Mouse (Mus musculus) layer of hippocampus, postnatal 36 days (tissue): ENCODE measurements around the gene Art4. TPM values are rescaled to one million over a fixed set of nuclear protein-coding genes. Genes with fewer than 3 reads are reported as not detected.

ENCODE experiments used
- DNase-seq, 2 experiments: peaks; one replicate each; pipeline ENCODE4 v3.0.0; 2022
- total RNA-seq, 2 experiments: library from RNA; stranded (reverse); gene quantifications; 2 replicates each; pipeline ENCODE4 v1.2.3; 2021

Art4 gene
- total RNA-seq, 2 experiments from 2014 or later = not detected

GRCm38 (mm10) chr6:136824987-136825386 is 32.5 kb downstream of the Art4 start:
- DNase-seq = no peak

- DNase-seq = no peak
These were observed 36.4 kb downstream of the Art4 start for GRCm38 (mm10) chr6:136821086-136821485.

DNA sequence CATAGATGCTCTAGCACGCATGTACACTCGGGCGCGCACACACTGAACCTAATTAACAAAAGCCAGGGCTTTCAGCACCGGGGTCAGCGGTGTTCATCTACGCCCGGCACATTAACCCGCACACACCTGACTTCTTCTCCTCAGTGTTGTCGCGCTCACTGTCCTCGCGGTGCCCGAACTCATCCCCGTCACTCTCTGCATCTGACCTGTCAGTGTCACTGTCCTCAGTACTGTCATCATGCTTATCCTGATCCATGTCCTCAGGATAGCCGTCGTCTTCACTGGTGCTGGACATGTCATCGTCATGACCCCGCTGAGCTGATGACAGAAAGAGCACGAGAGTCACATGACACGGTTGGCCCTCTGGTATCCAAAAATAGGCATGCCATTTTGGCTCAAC is 37.2 kb downstream of the Art4 start:
- DNase-seq = no peak

GRCm38 (mm10) chr6:136817549-136817948 is 40.0 kb downstream of the Art4 start:
- DNase-seq = peak; percentile 80 to 85

GRCm38 (mm10) chr6:136816826-136817225 is 40.7 kb downstream of the Art4 start:
- no peak for DNase-seq

DNA sequence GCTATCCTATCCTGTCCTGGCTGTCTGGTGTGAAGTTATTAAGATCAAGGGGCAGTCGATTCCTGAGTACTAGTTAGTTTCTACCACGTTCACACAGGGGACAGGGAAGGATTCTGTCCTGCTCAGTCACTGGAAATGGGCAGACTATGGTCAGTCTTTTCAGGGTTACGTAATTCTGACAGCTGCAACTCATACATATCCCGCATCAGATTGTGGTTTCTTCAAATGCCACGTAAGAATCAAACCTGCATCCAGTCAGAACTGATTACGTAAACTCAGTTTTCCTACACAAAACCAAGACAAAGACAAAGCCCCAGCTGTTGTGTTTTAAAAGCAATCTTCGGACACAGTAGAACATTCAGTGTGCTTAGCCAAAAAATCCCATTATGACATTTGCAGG is 42.2 kb downstream of the Art4 start:
- no peak for DNase-seq

- DNase-seq = no peak
These were observed 44.4 kb downstream of the Art4 start for GRCm38 (mm10) chr6:136813117-136813516.

DNA sequence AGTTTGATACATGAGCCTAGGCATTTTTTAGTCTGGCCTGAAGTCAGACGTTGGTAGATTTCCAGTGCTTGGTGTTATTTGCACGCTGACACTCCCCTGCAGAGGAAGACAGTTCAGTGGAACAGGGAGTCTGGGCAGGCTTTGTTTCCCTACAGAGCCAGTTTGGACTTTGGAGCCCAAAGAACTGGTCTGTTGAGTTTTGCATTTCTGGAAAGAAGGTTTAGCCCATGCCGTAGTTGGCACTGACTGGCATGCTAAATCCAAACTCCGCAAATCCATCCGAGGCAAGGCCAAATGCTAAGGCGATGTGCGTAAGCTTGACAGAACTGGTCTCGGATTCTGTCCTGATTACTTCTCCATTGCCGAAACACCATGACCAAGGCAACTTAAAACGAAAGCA is 46.3 kb downstream of the Art4 start:
- DNase-seq = no peak

- no peak for DNase-seq
These were observed 47.9 kb downstream of the Art4 start for GRCm38 (mm10) chr6:136809673-136810072.

- DNase-seq = no peak
These were observed 48.5 kb downstream of the Art4 start for GRCm38 (mm10) chr6:136809077-136809476.

GRCm38 (mm10) chr6:136808631-136809046 is 48.9 kb downstream of the Art4 start:
- no peak for DNase-seq

DNA sequence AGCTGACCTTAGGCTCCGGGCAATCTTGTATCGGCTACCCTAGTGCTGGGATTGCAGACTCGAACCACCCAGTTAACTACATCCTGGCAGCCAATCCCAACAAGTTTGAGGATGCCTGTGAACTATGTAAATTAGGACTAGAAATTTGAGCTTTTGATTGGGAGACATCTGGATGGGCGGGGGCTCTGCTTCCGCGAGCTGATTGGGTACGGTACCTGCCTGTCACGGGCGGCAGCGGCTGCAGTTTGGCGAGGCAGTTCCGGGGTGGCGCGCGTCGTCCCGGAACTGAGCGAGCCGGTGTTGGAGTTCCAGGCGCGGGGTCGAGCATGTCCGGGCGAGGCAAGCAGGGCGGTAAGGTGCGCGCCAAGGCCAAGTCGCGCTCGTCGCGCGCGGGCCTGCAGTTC is 49.5 kb downstream of the Art4 start, which contains the start of gene H2afj:
TSS of gene H2afj (plus strand) at position 231 of the 404 bp plus-strand sequence.
- DNase-seq = peak; percentile 97 to 99

DNA sequence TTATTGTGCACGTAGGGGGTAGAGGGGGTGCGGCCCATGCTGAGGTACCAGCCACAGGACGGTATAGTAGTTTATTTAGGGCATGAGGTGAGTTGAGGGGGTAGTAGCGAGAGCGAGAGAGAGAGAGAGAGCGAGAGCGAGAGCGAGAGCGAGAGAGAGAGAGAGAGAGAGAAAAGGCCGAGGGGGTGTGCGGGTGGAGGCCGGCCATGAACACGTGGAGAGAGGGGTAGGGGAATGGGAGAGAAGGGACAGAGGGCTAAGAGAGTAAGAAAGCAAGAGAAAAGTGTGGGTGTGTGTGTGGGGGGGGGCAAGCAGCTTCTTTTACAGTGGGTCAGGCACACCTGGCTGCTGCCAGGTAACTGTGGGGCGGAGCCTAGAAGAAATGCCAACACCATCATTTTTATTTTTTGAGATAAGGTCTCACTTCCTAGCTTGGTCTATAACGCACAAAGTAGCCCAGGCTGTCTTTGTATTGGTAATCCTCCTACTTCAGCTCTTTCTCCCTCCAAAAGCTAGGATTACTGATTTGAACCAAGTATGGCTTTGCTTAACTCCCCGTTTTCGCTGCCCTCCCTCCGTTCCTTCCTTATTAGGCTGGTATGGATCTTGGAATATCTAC is 50.0 kb downstream of the Art4 start:
- DNase-seq = no peak

GRCm38 (mm10) chr6:136806819-136807218 is 50.7 kb downstream of the Art4 start:
- no peak for DNase-seq

DNA sequence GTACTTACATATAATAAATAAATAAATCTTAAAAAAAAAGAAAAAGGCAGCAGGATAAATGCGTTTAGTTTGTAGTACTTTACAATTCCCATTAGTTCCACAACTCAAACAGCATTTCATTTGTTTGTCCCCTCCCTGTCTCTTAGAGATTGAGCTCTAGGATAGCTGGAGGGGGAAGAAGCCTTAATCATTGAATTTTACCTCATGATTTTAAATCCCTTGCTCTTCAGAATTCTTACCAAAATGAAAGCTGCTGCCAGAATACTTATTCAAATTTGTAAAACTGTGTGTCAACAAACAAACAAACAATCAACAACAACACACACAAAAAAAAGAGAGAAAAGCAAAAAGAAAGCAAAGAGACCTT is 52.1 kb downstream of the Art4 start:
- no peak for DNase-seq

GRCm38 (mm10) chr6:136804705-136805408 is 52.7 kb downstream of the Art4 start:
- DNase-seq = no peak

- peak; percentile 94 to 97 for DNase-seq
These were observed 53.5 kb downstream of the Art4 start, which contains the start of gene Hist4h4 for GRCm38 (mm10) chr6:136803739-136804633. Gene Hist4h4 (minus strand): TSS chr6:136804415.

- no peak for DNase-seq
These were observed 54.3 kb downstream of the Art4 start for GRCm38 (mm10) chr6:136803093-136803738.

DNA sequence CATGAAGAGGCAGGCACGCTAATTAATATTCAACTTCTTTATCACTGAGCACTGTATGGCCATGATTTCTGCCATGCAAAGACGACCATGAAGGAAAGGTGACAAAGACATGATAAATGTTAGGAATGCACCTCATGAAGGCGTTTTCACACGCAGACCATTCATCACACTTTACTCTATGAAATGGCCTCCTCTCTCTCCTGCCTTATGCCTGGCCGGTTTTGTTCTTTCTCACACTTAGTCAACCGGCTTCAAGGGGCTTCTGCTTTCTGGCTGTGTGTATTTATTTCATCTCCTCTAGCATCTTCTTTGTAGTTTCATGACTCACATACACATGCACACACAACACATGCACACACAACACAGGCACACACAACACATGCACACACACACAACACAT is 56.3 kb downstream of the Art4 start:
- no peak for DNase-seq

GRCm38 (mm10) chr6:136800710-136801109 is 56.8 kb downstream of the Art4 start:
- DNase-seq = no peak
